Mouse (Mus musculus): Measurements from ENCODE around the gene Hist1h4i. TPM values are rescaled to one million over a fixed set of nuclear protein-coding genes. Genes with fewer than 3 reads are reported as not detected.
"Not testable (repeated sequence)": the region's sequence is repeated elsewhere in the genome, so short reads cannot be mapped to it uniquely, and the experiment has no call there.

The Hist1h4i gene
- polyA plus RNA-seq, 1 experiment from 2014 or later = 43.9 TPM

DNA sequence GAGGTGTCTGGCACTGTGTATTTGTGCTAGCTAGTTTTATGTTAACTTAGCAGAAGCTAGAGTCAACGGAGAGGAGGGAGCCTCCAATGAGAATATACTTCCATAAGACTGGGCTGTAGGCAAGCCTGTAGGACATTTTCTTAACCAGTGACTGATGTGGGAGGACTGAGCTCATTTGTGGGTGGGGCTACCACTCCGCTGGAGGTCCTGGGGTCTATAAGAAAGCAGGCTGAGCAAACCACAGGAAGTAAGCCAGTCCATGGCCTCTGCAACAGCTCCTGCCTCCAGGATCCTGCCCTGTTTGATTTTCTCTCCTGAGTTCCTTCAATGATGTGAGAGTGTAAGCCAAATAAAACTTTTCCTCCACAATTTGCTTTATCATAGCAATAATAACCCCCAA, 4.1 kb upstream of the Hist1h4i start:
- no peak overlapping the region for H3K4me2 ChIP-seq

GRCm38 (mm10) chr13:22044432-22045155, 3.4 kb upstream of the Hist1h4i start:
- H3K9me3 ChIP-seq (ENCODE audit: control insufficient read depth, low read length) = no peaks in the 10 kb centered on the region
- ATAC-seq (ENCODE audit: low FRiP score) (no peak), DNase-seq (ENCODE audit: low spot score, missing footprints) (peak; percentile 70)
- no peaks in the 10 kb centered on the region for H3K27me3 ChIP-seq (ENCODE audit: control insufficient read depth, insufficient read depth, low read length)
- H3K27ac ChIP-seq (ENCODE audit: low read depth, low read length) = no peak overlapping the region; the same call in 1 of the 2 replicates
- H3K9ac ChIP-seq (ENCODE audit: low read length) = 0 out of 2 replicates have a peak overlapping the region, but pooled peaks have one; percentile 33
- peak overlapping the region; percentile 33; the same call in 1 of the 2 replicates for H3K4me3 ChIP-seq (ENCODE audit: low read depth, low read length)
- H3K4me2 ChIP-seq = peak overlapping the region; percentile 60
- 91% methylated on average over 6 of the region's 6 CpGs for WGBS
- H3K36me3 ChIP-seq (ENCODE audit: control insufficient read depth, insufficient read depth, low read length) = no peaks in the 10 kb centered on the region
- H3K4me1 ChIP-seq (ENCODE audit: control insufficient read depth, insufficient read depth, low read length) = peaks cover 5% of the 10 kb centered on the region; the same call in 1 of the 2 replicates

More for the DNA sequence above, 4.1 kb upstream of the Hist1h4i start:
- Histone ChIP-seq H3K27me3 (ENCODE audit: control insufficient read depth, insufficient read depth, low read length) (no peaks in the 10 kb centered on the region), H3K27ac (ENCODE audit: low read depth, low read length) (no peak overlapping the region), H3K4me1 (ENCODE audit: control insufficient read depth, insufficient read depth, low read length) (peaks cover 5% of the 10 kb centered on the region; the same call in 1 of the 2 replicates), H3K36me3 (ENCODE audit: control insufficient read depth, insufficient read depth, low read length) (no peaks in the 10 kb centered on the region), H3K4me3 (ENCODE audit: low read depth, low read length) (no peak overlapping the region), H3K9me3 (ENCODE audit: control insufficient read depth, low read length) (no peaks in the 10 kb centered on the region), H3K9ac (ENCODE audit: low read length) (no peak overlapping the region)
- DNase-seq (ENCODE audit: low spot score, missing footprints) (peak; percentile 0), ATAC-seq (ENCODE audit: low FRiP score) (no peak)
- WGBS = 61% methylated on average over 2 of the region's 2 CpGs

GRCm38 (mm10) chr13:22043503-22044431, 2.6 kb upstream of the Hist1h4i start:
- Histone ChIP-seq H3K27ac (ENCODE audit: low read depth, low read length) (peak overlapping the region; percentile 78), H3K4me1 (ENCODE audit: control insufficient read depth, insufficient read depth, low read length) (peaks cover 4% of the 10 kb centered on the region; the same call in 1 of the 2 replicates), H3K9me3 (ENCODE audit: control insufficient read depth, low read length) (no peaks in the 10 kb centered on the region), H3K4me3 (ENCODE audit: low read depth, low read length) (peak overlapping the region; percentile 33), H3K9ac (ENCODE audit: low read length) (peak overlapping the region; percentile 65), H3K4me2 (peak overlapping the region; percentile 60), H3K36me3 (ENCODE audit: control insufficient read depth, insufficient read depth, low read length) (no peaks in the 10 kb centered on the region), H3K27me3 (ENCODE audit: control insufficient read depth, insufficient read depth, low read length) (no peaks in the 10 kb centered on the region)
- WGBS = 3% methylated on average over 10 of the region's 14 CpGs
- ATAC-seq (ENCODE audit: low FRiP score) (peak; percentile 20), DNase-seq (ENCODE audit: low spot score, missing footprints) (peak; percentile 95)

DNA sequence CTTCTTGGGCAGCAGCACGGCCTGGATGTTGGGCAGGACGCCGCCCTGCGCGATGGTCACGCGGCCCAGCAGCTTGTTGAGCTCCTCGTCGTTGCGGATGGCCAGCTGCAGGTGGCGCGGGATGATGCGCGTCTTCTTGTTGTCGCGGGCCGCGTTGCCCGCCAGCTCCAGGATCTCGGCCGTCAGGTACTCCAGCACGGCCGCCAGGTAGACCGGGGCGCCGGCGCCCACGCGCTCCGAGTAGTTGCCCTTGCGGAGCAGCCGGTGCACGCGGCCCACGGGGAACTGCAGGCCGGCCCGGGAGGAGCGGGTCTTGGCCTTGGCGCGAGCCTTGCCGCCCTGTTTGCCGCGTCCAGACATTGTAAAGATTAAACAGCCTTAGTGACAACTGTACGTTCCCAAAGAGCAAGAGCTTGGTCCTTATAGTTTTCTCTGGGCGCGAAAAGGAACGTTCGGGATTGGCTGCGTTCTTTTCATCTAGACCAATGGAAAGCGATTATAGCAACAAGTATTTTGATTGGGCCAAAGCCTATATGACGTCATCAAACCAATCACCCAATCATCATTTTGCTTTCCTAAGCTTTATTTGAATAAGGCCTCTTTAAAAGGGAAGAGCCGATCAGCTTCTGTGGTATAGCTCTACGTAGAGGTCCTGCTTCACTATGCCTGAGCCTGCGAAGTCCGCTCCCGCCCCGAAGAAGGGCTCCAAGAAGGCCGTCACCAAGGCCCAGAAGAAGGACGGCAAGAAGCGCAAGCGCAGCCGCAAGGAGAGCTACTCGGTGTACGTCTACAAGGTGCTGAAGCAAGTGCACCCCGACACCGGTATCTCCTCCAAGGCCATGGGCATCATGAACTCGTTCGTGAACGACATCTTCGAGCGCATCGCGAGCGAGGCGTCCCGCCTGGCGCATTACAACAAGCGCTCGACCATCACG, 1.7 kb upstream of the Hist1h4i start, which contains the start of the genes Hist1h2ag and Hist1h2bj:
TSS of gene Hist1h2ag (minus strand) at position 377 of the 935 bp plus-strand sequence.
TSS of gene Hist1h2bj (plus strand) at position 647 of the 935 bp plus-strand sequence.
- peak; percentile 100 for DNase-seq (ENCODE audit: low spot score, missing footprints)
- Histone ChIP-seq H3K27ac (ENCODE audit: low read depth, low read length) (peak within 1 kb of the TSS; percentile 88), H3K4me3 (ENCODE audit: low read depth, low read length) (peak within 1 kb of the TSS; percentile 33), H3K9ac (ENCODE audit: low read length) (peak within 1 kb of the TSS; percentile 65), H3K4me2 (peak within 1 kb of the TSS; percentile 66)
- not testable (repeated sequence) for H3K4me1 ChIP-seq (ENCODE audit: control insufficient read depth, insufficient read depth, low read length); H3K27me3 ChIP-seq (ENCODE audit: control insufficient read depth, insufficient read depth, low read length); H3K9me3 ChIP-seq (ENCODE audit: control insufficient read depth, low read length); H3K36me3 ChIP-seq (ENCODE audit: control insufficient read depth, insufficient read depth, low read length)
- peak; percentile 91 for ATAC-seq (ENCODE audit: low FRiP score)
- WGBS = under 1% methylated on average over 38 of the region's 80 CpGs

- Histone ChIP-seq H3K4me3 (ENCODE audit: low read depth, low read length) (peak overlapping the region; percentile 29), H3K4me2 (peak overlapping the region; percentile 66), H3K9ac (ENCODE audit: low read length) (peak overlapping the region; percentile 57), H3K9me3 (ENCODE audit: control insufficient read depth, low read length) (no peaks in the 10 kb centered on the region), H3K4me1 (ENCODE audit: control insufficient read depth, insufficient read depth, low read length) (peaks cover 4% of the 10 kb centered on the region; the same call in 1 of the 2 replicates), H3K36me3 (ENCODE audit: control insufficient read depth, insufficient read depth, low read length) (no peaks in the 10 kb centered on the region), H3K27ac (ENCODE audit: low read depth, low read length) (peak overlapping the region; percentile 88), H3K27me3 (ENCODE audit: control insufficient read depth, insufficient read depth, low read length) (no peaks in the 10 kb centered on the region)
- DNase-seq (ENCODE audit: low spot score, missing footprints) (peak; percentile 93), ATAC-seq (ENCODE audit: low FRiP score) (no peak)
- WGBS = 2% methylated on average over 13 of the region's 13 CpGs
Measured at GRCm38 (mm10) chr13:22041651-22042567, 747 bp upstream of the Hist1h4i start.

DNA sequence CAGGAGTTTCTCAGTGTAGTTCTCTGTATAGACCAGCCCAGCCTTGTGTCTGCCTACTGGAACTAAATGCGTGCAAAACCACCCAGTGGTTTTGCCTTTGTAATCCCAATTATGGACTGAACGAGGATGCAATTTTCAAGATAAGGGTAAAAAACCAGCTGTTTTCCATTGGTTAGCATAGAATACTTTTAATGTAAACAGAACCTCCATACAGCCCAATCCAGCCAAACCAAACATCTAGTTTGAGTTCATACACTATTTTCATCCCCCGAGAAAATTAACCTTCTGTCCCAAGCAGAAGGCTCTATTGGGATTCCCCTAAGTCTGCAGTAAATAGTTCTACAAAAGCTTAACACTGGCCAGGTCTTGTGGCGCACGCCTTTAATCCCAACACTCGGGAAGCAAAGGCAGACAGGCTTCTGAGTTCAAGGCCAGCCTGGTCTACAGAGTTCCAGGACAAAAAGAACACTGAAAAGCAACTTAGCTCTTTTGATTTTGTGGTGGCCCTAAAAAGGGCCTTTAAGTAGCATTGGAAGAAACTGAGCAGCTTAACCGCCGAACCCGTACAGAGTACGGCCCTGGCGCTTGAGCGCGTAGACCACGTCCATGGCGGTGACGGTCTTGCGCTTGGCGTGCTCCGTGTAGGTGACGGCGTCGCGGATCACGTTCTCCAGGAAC, 559 bp downstream of the Hist1h4i start:
- under 1% methylated on average over 20 of the region's 24 CpGs for WGBS
- H3K36me3 ChIP-seq (ENCODE audit: control insufficient read depth, insufficient read depth, low read length) = no peaks in the 10 kb centered on the region
- H3K27me3 ChIP-seq (ENCODE audit: control insufficient read depth, insufficient read depth, low read length) = no peaks in the 10 kb centered on the region

GRCm38 (mm10) chr13:22039951-22040463, 1.2 kb downstream of the Hist1h4i start:
- H3K9me3 ChIP-seq (ENCODE audit: control insufficient read depth, low read length) = no peaks in the 10 kb centered on the region
- DNase-seq (ENCODE audit: low spot score, missing footprints) (peak; percentile 94), ATAC-seq (ENCODE audit: low FRiP score) (no peak)
- 15% methylated on average over 2 of the region's 2 CpGs for WGBS
- peaks cover 12% of the 10 kb centered on the region for H3K4me1 ChIP-seq (ENCODE audit: control insufficient read depth, insufficient read depth, low read length)
- H3K36me3 ChIP-seq (ENCODE audit: control insufficient read depth, insufficient read depth, low read length) = no peaks in the 10 kb centered on the region
- peak overlapping the region; percentile 63 for H3K9ac ChIP-seq (ENCODE audit: low read length)
- peak overlapping the region; percentile 37 for H3K4me3 ChIP-seq (ENCODE audit: low read depth, low read length)
- no peaks in the 10 kb centered on the region for H3K27me3 ChIP-seq (ENCODE audit: control insufficient read depth, insufficient read depth, low read length)
- peak overlapping the region; percentile 88 for H3K27ac ChIP-seq (ENCODE audit: low read depth, low read length)
- H3K4me2 ChIP-seq = peak overlapping the region; percentile 66

More for the DNA sequence above, 559 bp downstream of the Hist1h4i start:
- peak overlapping the region; percentile 88 for H3K27ac ChIP-seq (ENCODE audit: low read depth, low read length)
- peak; percentile 96 for DNase-seq (ENCODE audit: low spot score, missing footprints)
- ATAC-seq (ENCODE audit: low FRiP score) = peak; percentile 19
- H3K4me2 ChIP-seq = peak overlapping the region; percentile 66
- H3K9ac ChIP-seq (ENCODE audit: low read length) = peak overlapping the region; percentile 63
- peak overlapping the region; percentile 37 for H3K4me3 ChIP-seq (ENCODE audit: low read depth, low read length)
- no peaks in the 10 kb centered on the region for H3K9me3 ChIP-seq (ENCODE audit: control insufficient read depth, low read length)
- H3K4me1 ChIP-seq (ENCODE audit: control insufficient read depth, insufficient read depth, low read length) = peaks cover 12% of the 10 kb centered on the region
